Mouse (Mus musculus) common myeloid progenitor, adult 5-6 weeks (primary cell): ENCODE data around the gene Celf1. TPM values are rescaled to one million over a fixed set of nuclear protein-coding genes. Genes with fewer than 3 reads are reported as not detected.
"Not testable (repeated sequence)": the region's sequence is repeated elsewhere in the genome, so short reads cannot be mapped to it uniquely, and the experiment has no call there.

Source experiments
- ATAC-seq: replicated peaks from 2 replicates; pipeline ENCODE4 v1.8.0; 2016; ENCODE audit warnings: low read depth, mild to moderate bottlenecking, moderate TSS enrichment, inconsistent platforms; ENCODE audit not compliant: poor library complexity, severe bottlenecking
- total RNA-seq: library from RNA; stranded (forward); fragments of 200-1000, 187-1606 nt; gene quantifications from 2 replicates; pipeline ENCODE4 v1.2.3, GENCODE M21; 2017

The Celf1 gene
- 38.8 and 52.0 TPM in 2 replicates for total RNA-seq

GRCm38 (mm10) chr2:90940233-90941229 lies at the start of gene Celf1:
Gene Celf1, plus strand, starts transcription at chr2:90940382.
- peak; percentile 68 for ATAC-seq

GRCm38 (mm10) chr2:90893673-90894298 lies 46.4 kb upstream of the Celf1 start:
- no peak for ATAC-seq

GRCm38 (mm10) chr2:90894299-90894677 lies 45.9 kb upstream of the Celf1 start:
- ATAC-seq: not testable (repeated sequence)

GRCm38 (mm10) chr2:90903398-90903797 lies 36.8 kb upstream of the Celf1 start:
- peak; percentile 57 for ATAC-seq

- ATAC-seq: peak; percentile 96
Observed at GRCm38 (mm10) chr2:90904076-90904855, 35.9 kb upstream of the Celf1 start, which contains the start of the genes Kbtbd4 and Ndufs3. Gene Kbtbd4, plus strand, starts transcription at chr2:90904740. Gene Ndufs3, minus strand, starts transcription at chr2:90904827.

GRCm38 (mm10) chr2:90904856-90905224 lies 35.3 kb upstream of the Celf1 start:
- peak; percentile 16; the same call in 1 of the 2 replicates for ATAC-seq

GRCm38 (mm10) chr2:90906721-90907120 lies 33.5 kb upstream of the Celf1 start:
- no peak for ATAC-seq

GRCm38 (mm10) chr2:90910861-90911260 lies 29.3 kb upstream of the Celf1 start:
- ATAC-seq: no peak

GRCm38 (mm10) chr2:90911668-90912067 lies 28.5 kb upstream of the Celf1 start:
- no peak for ATAC-seq

- no peak for ATAC-seq
Observed at GRCm38 (mm10) chr2:90913671-90914070, 26.5 kb upstream of the Celf1 start.

- ATAC-seq: no peak
Observed at GRCm38 (mm10) chr2:90915516-90915915, 24.7 kb upstream of the Celf1 start.

- ATAC-seq: no peak
Observed at GRCm38 (mm10) chr2:90916560-90917232, 23.5 kb upstream of the Celf1 start.

- peak; percentile 63 for ATAC-seq
Observed at GRCm38 (mm10) chr2:90917233-90917998, 22.8 kb upstream of the Celf1 start.

GRCm38 (mm10) chr2:90917999-90918698 lies 22.0 kb upstream of the Celf1 start:
- peak; percentile 59 for ATAC-seq

- no peak for ATAC-seq
Observed at GRCm38 (mm10) chr2:90921178-90921577, 19.0 kb upstream of the Celf1 start.

GRCm38 (mm10) chr2:90922636-90923035 lies 17.5 kb upstream of the Celf1 start:
- no peak for ATAC-seq

GRCm38 (mm10) chr2:90928566-90928965 lies 11.6 kb upstream of the Celf1 start:
- ATAC-seq: no peak

- ATAC-seq: no peak
Observed at GRCm38 (mm10) chr2:90931829-90932228, 8.4 kb upstream of the Celf1 start.
